Mouse (Mus musculus) lung, postnatal 4 days (tissue): ENCODE data around the gene Gng12.
"Not testable (repeated sequence)": the region's sequence is repeated elsewhere in the genome, so short reads cannot be mapped to it uniquely, and the experiment has no call there.

Source experiments
- DNase-seq, 2 experiments: peaks; one replicate each; pipeline ENCODE4 v3.0.0; 2021

Gng12 gene

DNA sequence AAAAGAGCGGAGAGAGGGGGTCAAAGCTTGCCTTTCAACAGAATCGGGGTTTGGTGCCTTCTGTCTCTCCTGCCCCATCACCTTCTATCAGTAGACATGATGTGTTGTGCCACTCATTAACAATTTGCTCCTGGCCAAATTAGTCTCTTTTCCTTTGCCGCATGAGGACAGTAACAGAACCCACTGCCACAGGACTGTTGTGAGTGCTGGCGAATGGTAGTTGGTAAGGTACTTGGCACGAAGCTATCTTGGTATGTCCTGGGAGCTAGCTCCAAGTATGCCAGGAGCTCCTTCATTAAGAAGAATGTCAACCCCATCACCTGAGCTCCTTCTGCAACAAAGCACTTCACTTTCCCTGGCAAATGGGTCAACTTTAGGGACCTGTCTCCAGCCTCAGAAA lies 134.6 kb downstream of the Gng12 start:
- no peak for DNase-seq

GRCm38 (mm10) chr6:67032551-67032950 lies 136.4 kb downstream of the Gng12 start:
- not testable (repeated sequence) for DNase-seq

- DNase-seq = not testable (repeated sequence)
Measured at GRCm38 (mm10) chr6:67032972-67033371, 136.8 kb downstream of the Gng12 start.

GRCm38 (mm10) chr6:67033604-67034003 lies 137.4 kb downstream of the Gng12 start:
- DNase-seq = no peak

- no peak for DNase-seq
Measured at GRCm38 (mm10) chr6:67034331-67035130, 138.3 kb downstream of the Gng12 start.

GRCm38 (mm10) chr6:67035388-67036299 lies 139.4 kb downstream of the Gng12 start:
- peak in 1 of 2 experiments; percentile 36 for DNase-seq

- peak; percentile 89 to 90 for DNase-seq
Measured at GRCm38 (mm10) chr6:67036356-67036811, 140.2 kb downstream of the Gng12 start.

- DNase-seq = peak; percentile 95 to 98
Measured at GRCm38 (mm10) chr6:67036837-67037628, 140.8 kb downstream of the Gng12 start, which contains the start of gene Gadd45a. TSS of gene Gadd45a (minus strand) at chr6:67037457.

GRCm38 (mm10) chr6:67038964-67039363 lies 142.8 kb downstream of the Gng12 start:
- DNase-seq = no peak

- DNase-seq = no peak
Measured at GRCm38 (mm10) chr6:67040904-67041410, 144.8 kb downstream of the Gng12 start.

GRCm38 (mm10) chr6:67045424-67045823 lies 149.2 kb downstream of the Gng12 start:
- no peak for DNase-seq

GRCm38 (mm10) chr6:67046937-67047336 lies 150.7 kb downstream of the Gng12 start:
- no peak for DNase-seq

DNA sequence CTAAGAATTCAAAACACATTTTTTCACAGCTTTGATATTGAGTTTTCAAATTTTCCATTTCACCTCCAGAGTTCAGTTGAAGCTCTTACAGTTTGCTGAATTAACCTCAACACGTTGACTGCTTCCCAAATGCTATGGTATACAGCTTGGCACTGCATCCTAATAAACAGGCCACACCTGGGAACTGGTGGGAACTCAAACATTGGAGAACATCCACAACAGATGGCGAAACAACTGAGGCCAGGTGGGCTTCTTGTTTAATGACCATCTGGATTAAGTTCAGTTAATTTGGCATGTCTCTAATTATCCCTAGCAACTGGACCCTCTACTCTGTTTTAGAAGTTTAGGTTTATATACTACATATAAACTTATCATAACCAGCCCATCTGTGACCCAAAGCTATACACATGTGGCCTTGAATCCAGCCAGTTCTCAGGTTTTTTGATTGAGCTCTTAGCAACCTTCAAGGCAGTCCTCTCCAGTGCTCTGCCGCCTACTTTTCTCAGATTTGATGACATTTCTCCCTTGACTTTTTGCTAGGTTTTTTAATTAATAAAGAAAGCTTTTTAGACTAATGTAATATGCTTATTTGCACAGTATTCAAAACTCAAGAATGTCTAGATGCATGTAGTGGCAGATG lies 152.0 kb downstream of the Gng12 start:
- DNase-seq = no peak

DNA sequence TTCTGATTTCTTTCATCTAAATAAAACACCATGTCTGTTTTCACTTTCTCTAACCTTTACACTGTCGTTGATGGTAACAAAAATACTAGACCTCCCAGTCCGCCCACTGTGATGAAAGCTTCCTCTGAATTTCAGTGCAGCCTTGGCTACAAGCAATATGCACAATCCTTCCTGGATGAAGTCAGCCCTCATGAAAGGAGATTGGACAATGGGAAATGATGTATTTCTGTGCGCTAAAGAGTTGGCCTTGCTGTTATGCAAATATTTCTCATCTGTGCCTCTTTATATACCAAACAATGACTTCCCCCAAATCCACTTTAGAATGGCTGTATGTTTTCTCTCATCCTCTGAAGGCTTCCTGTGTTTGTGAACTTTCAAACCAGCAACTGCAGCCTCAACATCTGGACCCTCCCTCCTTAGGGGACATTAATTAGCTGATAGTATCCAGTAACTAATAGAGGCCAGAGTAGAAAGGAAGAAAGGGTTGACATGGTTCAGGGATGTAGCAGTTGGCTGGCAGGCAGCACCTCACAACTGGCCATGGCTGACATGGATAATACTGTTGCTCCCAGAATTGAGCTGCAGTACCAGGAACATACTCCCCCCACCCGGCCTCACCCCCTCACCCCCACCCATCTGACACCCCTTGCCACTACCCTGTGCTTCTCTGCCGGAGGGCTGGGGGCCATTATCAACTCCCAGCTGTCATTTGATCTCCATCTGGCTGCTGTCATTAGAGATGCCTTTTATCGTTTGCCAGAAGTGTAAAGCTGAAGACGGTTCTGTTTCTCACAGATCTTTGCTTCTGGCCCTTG lies 152.9 kb downstream of the Gng12 start:
- peak in 1 of 2 experiments; percentile 65 for DNase-seq

DNA sequence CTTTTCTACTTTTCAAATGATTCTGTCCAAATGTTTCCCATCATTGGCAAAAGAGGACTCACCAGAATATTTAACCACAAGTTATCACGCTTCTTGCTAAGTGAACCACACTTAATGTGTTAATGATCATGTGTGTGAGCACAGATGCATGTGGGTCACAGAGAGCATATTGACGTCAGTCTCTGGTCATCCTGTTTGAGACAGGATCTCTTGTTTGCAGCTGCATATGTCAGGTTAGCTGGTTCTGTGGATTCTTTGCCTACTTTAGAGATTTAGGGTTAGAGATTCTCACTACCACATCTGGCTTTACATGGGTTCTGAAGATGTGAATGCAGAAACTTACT lies 153.5 kb downstream of the Gng12 start:
- DNase-seq = no peak

DNA sequence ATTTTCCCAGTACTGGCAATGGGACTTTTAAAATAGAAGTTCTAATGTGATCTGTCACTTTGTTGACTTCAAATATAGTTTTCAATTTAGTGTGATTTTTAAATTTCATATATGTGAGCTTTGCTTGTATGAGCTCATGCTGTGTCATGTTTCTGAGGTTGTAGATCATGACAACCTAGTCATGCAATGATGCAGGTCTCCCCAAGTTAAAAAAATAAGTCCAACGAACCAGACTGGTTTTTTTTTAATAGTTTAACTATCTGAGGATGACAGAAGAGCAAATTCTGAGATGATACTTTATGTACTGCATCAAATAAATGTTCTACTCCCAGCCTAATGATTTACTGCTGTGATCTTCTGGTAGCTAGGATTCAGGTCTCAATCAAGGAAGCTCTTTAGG lies 153.9 kb downstream of the Gng12 start:
- no peak for DNase-seq

- no peak for DNase-seq
Measured at GRCm38 (mm10) chr6:67056108-67056888, 160.1 kb downstream of the Gng12 start.

DNA sequence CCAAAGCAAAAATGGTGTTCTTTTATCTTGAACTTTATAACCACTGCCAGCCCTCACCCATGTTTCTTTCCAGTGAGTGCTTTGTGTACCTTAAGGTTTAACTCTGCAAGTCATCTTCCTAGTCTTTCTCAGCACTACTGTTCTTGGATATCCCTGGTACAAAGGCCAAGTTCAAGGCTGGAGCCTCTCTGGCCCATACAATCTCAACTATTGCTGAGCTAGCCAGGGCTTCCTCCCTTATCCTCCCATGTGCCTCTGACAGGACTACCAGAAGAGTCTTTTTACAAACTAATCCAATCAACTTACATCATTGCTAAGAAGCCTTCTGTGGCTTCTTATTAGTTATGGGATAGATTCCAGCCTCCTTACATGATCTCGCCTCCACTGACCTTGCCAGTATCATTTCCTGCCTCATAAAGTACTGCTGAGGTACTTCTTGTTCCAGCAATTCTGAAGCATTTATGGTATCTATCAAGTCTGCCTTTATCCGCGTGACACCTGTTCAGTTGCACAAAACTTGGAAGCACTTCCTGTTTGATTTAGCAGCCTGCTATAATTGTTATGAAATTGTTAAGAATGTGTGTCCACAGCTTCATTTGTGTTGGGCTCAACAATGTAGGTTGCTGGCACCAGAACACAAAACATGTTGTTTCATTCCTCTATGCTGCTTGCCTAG lies 160.8 kb downstream of the Gng12 start:
- no peak for DNase-seq

DNA sequence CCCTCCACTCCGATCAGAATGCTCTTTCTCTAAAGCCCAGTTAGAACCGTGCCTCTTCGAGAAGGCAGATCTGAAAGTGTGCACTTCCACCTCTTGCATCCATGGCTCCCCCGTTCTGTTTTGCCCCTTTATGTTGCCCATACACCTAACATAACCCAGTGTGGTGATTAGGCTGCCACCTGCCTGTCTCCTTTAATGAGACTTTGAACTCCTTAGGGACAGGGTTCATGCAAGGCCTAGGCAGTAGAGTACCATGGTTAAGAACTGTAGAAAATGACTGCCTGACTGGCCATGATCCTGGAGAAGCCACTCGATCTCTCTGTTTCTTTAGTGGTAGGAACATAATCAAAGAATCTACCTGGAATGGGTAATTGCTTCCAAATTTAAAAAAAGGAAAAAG lies 161.4 kb downstream of the Gng12 start:
- no peak for DNase-seq
